Mouse (Mus musculus) midbrain, embryonic 12.5 days (tissue): Measurements from ENCODE around the gene Lekr1. TPM values are rescaled to one million over a fixed set of nuclear protein-coding genes. Genes with fewer than 3 reads are reported as not detected.

ENCODE experiments used
- ATAC-seq: fragments of 200-750 bp; cut with Nextera tagmentation; 2 replicates; pipeline ENCODE4 v1.8.0; 2017; ENCODE audit warnings: low read depth, moderate TSS enrichment, moderate library complexity; ENCODE audit not compliant: low FRiP score
- H3K27ac ChIP-seq: fragments of 300-500 bp; sonication (generic); replicated peaks from 2 replicates; pipeline ENCODE4 v1.5.1; 2016; ENCODE audit warnings: mild to moderate bottlenecking
- H3K27me3 ChIP-seq: fragments of 300-500 bp; sonication (generic); 2 replicates; pipeline ENCODE4 v1.6.1; 2016; ENCODE audit warnings: mild to moderate bottlenecking
- H3K36me3 ChIP-seq: fragments of 300-500 bp; sonication (generic); 2 replicates; pipeline ENCODE4 v1.6.1; 2016
- H3K4me1 ChIP-seq: fragments of 300-500 bp; sonication (generic); 2 replicates; pipeline ENCODE4 v1.6.1; 2016
- H3K4me2 ChIP-seq: fragments of 300-500 bp; sonication (generic); replicated peaks from 2 replicates; pipeline ENCODE4 v1.6.1; 2016; ENCODE audit warnings: mild to moderate bottlenecking, moderate library complexity
- H3K4me3 ChIP-seq: fragments of 300-500 bp; sonication (generic); 2 replicates; pipeline ENCODE4 v1.5.1; 2016; ENCODE audit warnings: mild to moderate bottlenecking
- H3K9ac ChIP-seq: fragments of 300-500 bp; sonication (generic); replicated peaks from 2 replicates; pipeline ENCODE4 v1.6.1; 2016; ENCODE audit warnings: mild to moderate bottlenecking, moderate library complexity
- H3K9me3 ChIP-seq: fragments of 300-500 bp; sonication (generic); 2 replicates; pipeline ENCODE4 v1.6.1; 2016; ENCODE audit warnings: mild to moderate bottlenecking
- WGBS: fragments of 180-500 bp; shearing (Covaris S2); methylation state at CpG from one replicate; pipeline ENCODE4 v1.1.7; 2016; 5-methylcytosine and 5-hydroxymethylcytosine counted together
- polyA plus RNA-seq: library from polyadenylated mRNA; unstranded; fragments of >200 nt; fragmentation: Nextera tagmentation; extraction: Ambion mirVana; gene quantifications from 2 replicates; pipeline ENCODE4 v1.2.1, GENCODE M21; 2016

The Lekr1 gene
- polyA plus RNA-seq, 1 experiment from 2014 or later: 6.7 TPM

GRCm38 (mm10) chr3:65843185-65843552 lies 177.1 kb downstream of the Lekr1 start:
- no peak for ATAC-seq
- no peak overlapping the region for H3K9ac ChIP-seq
- no peak overlapping the region for H3K4me3 ChIP-seq
- H3K9me3 ChIP-seq: no peaks in the 10 kb centered on the region
- no peak overlapping the region for H3K4me2 ChIP-seq
- H3K36me3 ChIP-seq: no peaks in the 10 kb centered on the region
- H3K27ac ChIP-seq: no peak overlapping the region
- no peaks in the 10 kb centered on the region for H3K27me3 ChIP-seq
- H3K4me1 ChIP-seq: no peaks in the 10 kb centered on the region
- 72% methylated on average over 4 of the region's 4 CpGs for WGBS

- no peaks in the 10 kb centered on the region for H3K4me1 ChIP-seq
- H3K9ac ChIP-seq: no peak overlapping the region
- no peak overlapping the region for H3K4me2 ChIP-seq
- WGBS: 83% methylated on average over 10 of the region's 10 CpGs
- H3K36me3 ChIP-seq: no peaks in the 10 kb centered on the region
- no peaks in the 10 kb centered on the region for H3K27me3 ChIP-seq
- no peak overlapping the region for H3K4me3 ChIP-seq
- H3K9me3 ChIP-seq: no peaks in the 10 kb centered on the region
- ATAC-seq: no peak
- H3K27ac ChIP-seq: no peak overlapping the region
These were observed 178.3 kb downstream of the Lekr1 start for GRCm38 (mm10) chr3:65844302-65844701.

- Histone ChIP-seq H3K36me3 (no peaks in the 10 kb centered on the region), H3K4me3 (no peak overlapping the region), H3K4me2 (no peak overlapping the region), H3K27me3 (no peaks in the 10 kb centered on the region), H3K27ac (no peak overlapping the region), H3K9ac (no peak overlapping the region), H3K9me3 (no peaks in the 10 kb centered on the region), H3K4me1 (no peaks in the 10 kb centered on the region)
- WGBS: 81% methylated on average over 8 of the region's 8 CpGs
- no peak for ATAC-seq
These were observed 179.0 kb downstream of the Lekr1 start for GRCm38 (mm10) chr3:65844851-65845552.

- Histone ChIP-seq H3K27me3 (no peaks in the 10 kb centered on the region), H3K27ac (no peak overlapping the region)
- WGBS: 88% methylated on average over 4 of the region's 4 CpGs
These were observed 181.2 kb downstream of the Lekr1 start for GRCm38 (mm10) chr3:65847158-65847787.

GRCm38 (mm10) chr3:65853746-65854145 lies 187.7 kb downstream of the Lekr1 start:
- peaks cover 5% of the 10 kb centered on the region for H3K4me1 ChIP-seq
- no peak overlapping the region for H3K27ac ChIP-seq
- WGBS: 86% methylated on average over 5 of the region's 5 CpGs
- no peak overlapping the region for H3K4me3 ChIP-seq
- no peak overlapping the region for H3K4me2 ChIP-seq
- ATAC-seq: no peak
- H3K9ac ChIP-seq: no peak overlapping the region
- H3K27me3 ChIP-seq: peaks cover 8% of the 10 kb centered on the region
- no peaks in the 10 kb centered on the region for H3K36me3 ChIP-seq
- H3K9me3 ChIP-seq: no peaks in the 10 kb centered on the region

More at GRCm38 (mm10) chr3:65847158-65847787, 181.2 kb downstream of the Lekr1 start:
- Histone ChIP-seq H3K4me2 (no peak overlapping the region), H3K9ac (no peak overlapping the region), H3K4me3 (no peak overlapping the region), H3K9me3 (no peaks in the 10 kb centered on the region), H3K4me1 (no peaks in the 10 kb centered on the region), H3K36me3 (no peaks in the 10 kb centered on the region)
- ATAC-seq: no peak

- Histone ChIP-seq H3K4me1 (peaks cover 10% of the 10 kb centered on the region), H3K27ac (no peak overlapping the region), H3K36me3 (no peaks in the 10 kb centered on the region), H3K9me3 (no peaks in the 10 kb centered on the region), H3K27me3 (peaks cover 17% of the 10 kb centered on the region), H3K9ac (no peak overlapping the region), H3K4me3 (no peak overlapping the region), H3K4me2 (no peak overlapping the region)
- 82% methylated on average over 5 of the region's 5 CpGs for WGBS
- no peak for ATAC-seq
These were observed 189.5 kb downstream of the Lekr1 start for GRCm38 (mm10) chr3:65855521-65855920.

- no peak for ATAC-seq
- H3K4me2 ChIP-seq: no peak overlapping the region
- no peak overlapping the region for H3K9ac ChIP-seq
- H3K4me3 ChIP-seq: no peak overlapping the region
- no peaks in the 10 kb centered on the region for H3K9me3 ChIP-seq
- H3K27ac ChIP-seq: no peak overlapping the region
- 50% methylated on average over 11 of the region's 11 CpGs for WGBS
- H3K4me1 ChIP-seq: peaks cover 34% of the 10 kb centered on the region
- H3K36me3 ChIP-seq: no peaks in the 10 kb centered on the region
- peaks cover 20% of the 10 kb centered on the region for H3K27me3 ChIP-seq
These were observed 192.1 kb downstream of the Lekr1 start for GRCm38 (mm10) chr3:65858118-65858517.

- Histone ChIP-seq H3K9me3 (no peaks in the 10 kb centered on the region), H3K4me1 (peaks cover 41% of the 10 kb centered on the region), H3K27ac (no peak overlapping the region), H3K36me3 (no peaks in the 10 kb centered on the region), H3K27me3 (peaks cover 22% of the 10 kb centered on the region), H3K4me2 (peak overlapping the region; percentile 22; the same call in 1 of the 2 replicates), H3K9ac (no peak overlapping the region; the same call in 1 of the 2 replicates), H3K4me3 (no peak overlapping the region)
- ATAC-seq: no peak
- WGBS: 10% methylated on average over 13 of the region's 13 CpGs
These were observed 192.8 kb downstream of the Lekr1 start for GRCm38 (mm10) chr3:65858741-65859348.

GRCm38 (mm10) chr3:65859750-65860149 lies 193.7 kb downstream of the Lekr1 start:
- ATAC-seq: no peak
- Histone ChIP-seq H3K9me3 (no peaks in the 10 kb centered on the region), H3K36me3 (no peaks in the 10 kb centered on the region), H3K27me3 (peaks cover 30% of the 10 kb centered on the region), H3K4me2 (no peak overlapping the region), H3K9ac (no peak overlapping the region), H3K4me3 (no peak overlapping the region), H3K27ac (no peak overlapping the region), H3K4me1 (peaks cover 42% of the 10 kb centered on the region)
- 91% methylated on average over 6 of the region's 6 CpGs for WGBS

GRCm38 (mm10) chr3:65860903-65861302 lies 194.9 kb downstream of the Lekr1 start:
- Histone ChIP-seq H3K27ac (no peak overlapping the region), H3K4me1 (peaks cover 42% of the 10 kb centered on the region)

GRCm38 (mm10) chr3:65861471-65861881 lies 195.4 kb downstream of the Lekr1 start:
- 3% methylated on average over 6 of the region's 6 CpGs for WGBS
- Histone ChIP-seq H3K4me2 (peak overlapping the region; percentile 13; the same call in 1 of the 2 replicates), H3K27ac (no peak overlapping the region), H3K27me3 (peaks cover 40% of the 10 kb centered on the region), H3K4me1 (peaks cover 42% of the 10 kb centered on the region), H3K9me3 (no peaks in the 10 kb centered on the region), H3K4me3 (no peak overlapping the region), H3K36me3 (no peaks in the 10 kb centered on the region), H3K9ac (no peak overlapping the region)
- ATAC-seq: no peak

More at GRCm38 (mm10) chr3:65860903-65861302, 194.9 kb downstream of the Lekr1 start:
- 16% methylated on average over 4 of the region's 4 CpGs for WGBS
- Histone ChIP-seq H3K4me3 (no peak overlapping the region), H3K9ac (no peak overlapping the region), H3K4me2 (no peak overlapping the region), H3K9me3 (no peaks in the 10 kb centered on the region), H3K36me3 (no peaks in the 10 kb centered on the region), H3K27me3 (peaks cover 40% of the 10 kb centered on the region)
- no peak for ATAC-seq

GRCm38 (mm10) chr3:65863297-65863696 lies 197.3 kb downstream of the Lekr1 start:
- H3K9ac ChIP-seq: no peak overlapping the region
- H3K36me3 ChIP-seq: no peaks in the 10 kb centered on the region
- ATAC-seq: peak; percentile 91
- H3K4me3 ChIP-seq: peak overlapping the region; percentile 1; the same call in 1 of the 2 replicates
- H3K27me3 ChIP-seq: peaks cover 37% of the 10 kb centered on the region
- 4% methylated on average over 11 of the region's 11 CpGs for WGBS
- no peaks in the 10 kb centered on the region for H3K9me3 ChIP-seq
- H3K4me1 ChIP-seq: peaks cover 41% of the 10 kb centered on the region
- peak overlapping the region; percentile 43 for H3K4me2 ChIP-seq
- no peak overlapping the region for H3K27ac ChIP-seq
